In genomic region chr12:76918113-76918512, GRCm38 (mm10) we compare ENCODE assay signal across 22 mouse cellular contexts. TPM values are rescaled to one million over a fixed set of nuclear protein-coding genes. Genes with fewer than 3 reads are reported as not detected.
DNase-seq lines count a peak whose midpoint lies in the region; ATAC-seq and TF ChIP-seq lines count a peak whose summit lies in the region.
"Had no signal": no experiment of that assay in that cellular context is flagged by ENCODE, and none has a peak within 500 bp of the region (broad histone marks: within the 10 kb centered on the region; RNA-seq: fewer than 3 reads in every experiment).

No protein-coding gene starts in this region.

- no peak for TF ChIP-seq POLR2A in heart, adult 2 months (IDR thresholded peaks at IDR 0.05; ENCODE audit: insufficient read depth, low read depth, low read length)

- H3K4me2 ChIP-seq in liver, embryonic 13.5 days, result peak overlapping the region; percentile 48
- no peak overlapping the region for H3K4me2 ChIP-seq in midbrain, postnatal 0 days (ENCODE audit: low read depth, low read length, poor library complexity, severe bottlenecking)
- H3K4me2 ChIP-seq: forebrain, embryonic 12.5 days; heart, embryonic 12.5 days; hindbrain, embryonic 13.5 days; limb, embryonic 15.5 days; midbrain, embryonic 15.5 days had no signal

- peak overlapping the region; percentile 43; the same call in 1 of the 2 replicates for H3K9ac ChIP-seq in liver, embryonic 13.5 days
- no peak overlapping the region for H3K9ac ChIP-seq in heart, adult 2 months (ENCODE audit: low read depth, low read length)
- H3K9ac ChIP-seq in midbrain, postnatal 0 days (replicated peaks; ENCODE audit: low read length, poor library complexity, severe bottlenecking), result no peak overlapping the region
- H3K9ac ChIP-seq: forebrain, embryonic 12.5 days; heart, embryonic 12.5 days; hindbrain, embryonic 13.5 days; limb, embryonic 15.5 days; midbrain, embryonic 15.5 days had no signal

- intact Hi-C loops in heart, adult 2 months (cut with DNase I), result no loop called here

- no peaks in the 10 kb centered on the region for H3K9me3 ChIP-seq in liver, embryonic 13.5 days (replicated peaks)
- no peaks in the 10 kb centered on the region for H3K9me3 ChIP-seq in midbrain, postnatal 0 days (ENCODE audit: low read length)
- H3K9me3 ChIP-seq: forebrain, embryonic 12.5 days; heart, embryonic 12.5 days; hindbrain, embryonic 13.5 days; limb, embryonic 15.5 days; megakaryocyte, embryonic 14.5 days; midbrain, embryonic 15.5 days had no signal

- peak; percentile 69 for ATAC-seq in liver, embryonic 13.5 days (ENCODE audit: low read depth)
- ATAC-seq in midbrain, postnatal 0 days (ENCODE audit: low FRiP score), result no peak
- ATAC-seq: inflammation-experienced regulatory T-cells, adult 6 months; lung, postnatal 0 days; midbrain, embryonic 15.5 days had no signal

- no peak overlapping the region for H3K4me3 ChIP-seq in liver, embryonic 13.5 days (replicated peaks)
- no peak overlapping the region for H3K4me3 ChIP-seq in heart, adult 2 months
- H3K4me3 ChIP-seq in midbrain, postnatal 0 days (ENCODE audit: low read depth, low read length), result no peak overlapping the region
- H3K4me3 ChIP-seq: forebrain, embryonic 12.5 days; heart, embryonic 12.5 days; hindbrain, embryonic 13.5 days; limb, embryonic 15.5 days; megakaryocyte, embryonic 14.5 days; midbrain, embryonic 15.5 days had no signal

- no peaks in the 10 kb centered on the region for H3K27me3 ChIP-seq in liver, embryonic 13.5 days
- H3K27me3 ChIP-seq in heart, adult 2 months (ENCODE audit: control insufficient read depth, insufficient read depth, low read length), result no peaks in the 10 kb centered on the region
- H3K27me3 ChIP-seq in midbrain, postnatal 0 days (ENCODE audit: insufficient read depth, low read length), result no peaks in the 10 kb centered on the region
- H3K27me3 ChIP-seq: CH12.LX; forebrain, embryonic 12.5 days; heart, embryonic 12.5 days; hindbrain, embryonic 13.5 days; limb, embryonic 15.5 days; megakaryocyte, embryonic 14.5 days; midbrain, embryonic 15.5 days had no signal

- H3K4me1 ChIP-seq in liver, embryonic 13.5 days (replicated peaks), result peaks cover 48% of the 10 kb centered on the region
- no peaks in the 10 kb centered on the region for H3K4me1 ChIP-seq in heart, adult 2 months (ENCODE audit: control insufficient read depth, insufficient read depth, low read length)
- no peaks in the 10 kb centered on the region for H3K4me1 ChIP-seq in midbrain, postnatal 0 days (ENCODE audit: insufficient read depth, low read length)
- H3K4me1 ChIP-seq: forebrain, embryonic 12.5 days; heart, embryonic 12.5 days; hindbrain, embryonic 13.5 days; limb, embryonic 15.5 days; midbrain, embryonic 15.5 days had no signal

- peak; percentile 52 for DNase-seq in adrenal gland, adult 2 months
- DNase-seq in adrenal gland, postnatal 4 days (ENCODE audit: low spot score in 2 of 2), result no peak
- peak; percentile 23 for DNase-seq in adrenal gland, postnatal 10 days
- no peak for DNase-seq in liver, embryonic 13.5 days
- no peak for DNase-seq in thymus, postnatal 14 days
- DNase-seq in heart, adult 2 months, result no peak
- no peak for DNase-seq in midbrain, postnatal 0 days (ENCODE audit: low spot score)
- DNase-seq: cerebellum, adult 2 months; heart, postnatal 14 days; kidney, adult 8-10 months; kidney, postnatal 25 days; right cerebral cortex, postnatal 4 days had no signal

- peak overlapping the region; percentile 81 for H3K27ac ChIP-seq in liver, embryonic 13.5 days
- no peak overlapping the region for H3K27ac ChIP-seq in heart, adult 2 months
- no peak overlapping the region for H3K27ac ChIP-seq in midbrain, postnatal 0 days (ENCODE audit: low read depth, low read length)
- H3K27ac ChIP-seq: forebrain, embryonic 12.5 days; hindbrain, embryonic 13.5 days; limb, embryonic 15.5 days; midbrain, embryonic 15.5 days; stomach, postnatal 0 days had no signal

- TF ChIP-seq CTCF in heart, adult 2 months (IDR thresholded peaks at IDR 0.05), result no peak
- no peak for TF ChIP-seq CTCF in midbrain, postnatal 0 days (IDR thresholded peaks at IDR 0.05)

- no peak for TF ChIP-seq EP300 in heart, adult 2 months (IDR thresholded peaks at IDR 0.05; ENCODE audit: insufficient read depth, low read depth, low read length)

- H3K79me2 ChIP-seq in heart, adult 2 months (replicated peaks; ENCODE audit: control insufficient read depth, insufficient read depth, low read length), result no peaks in the 10 kb centered on the region

- peaks cover 76% of the 10 kb centered on the region for H3K36me3 ChIP-seq in liver, embryonic 13.5 days
- no peaks in the 10 kb centered on the region for H3K36me3 ChIP-seq in heart, adult 2 months (ENCODE audit: control insufficient read depth, insufficient read depth, low read length)
- H3K36me3 ChIP-seq in midbrain, postnatal 0 days (ENCODE audit: insufficient read depth, low read length), result peaks cover 16% of the 10 kb centered on the region
- H3K36me3 ChIP-seq: midbrain, embryonic 15.5 days had no signal

- WGBS in liver, embryonic 13.5 days (ENCODE audit: insufficient replicate concordance), result 61% methylated on average over 6 of the region's 6 CpGs
- WGBS in heart, adult 2 months, result 83% methylated on average over 6 of the region's 6 CpGs
- 75% methylated on average over 6 of the region's 6 CpGs for WGBS in midbrain, postnatal 0 days

RNA-seq across cellular contexts. Expression of gene Max, which starts 43.9 kb away (rescaled TPM):
- 10 to 100 TPM; 59.7 to 80.7 TPM for total RNA-seq in adrenal gland, adult 2 months (2021)
- polyA plus RNA-seq in adrenal gland, adult 2 months (2012; rRNA removed), result 14.5 and 21.1 TPM in 2 replicates
- total RNA-seq in adrenal gland, postnatal 4 days (2021), result 10 to 100 TPM; 69.5 to 71.9 TPM
- 10 to 100 TPM; 56.7 to 61.6 TPM for total RNA-seq in adrenal gland, postnatal 10 days (2021)
- polyA plus RNA-seq in liver, embryonic 13.5 days (2015; fragmentation: Nextera tagmentation; extraction: Ambion mirVana), result 9.1 and 10.3 TPM in 2 replicates
- total RNA-seq in heart, adult 2 months (2021), result 10 to 100 TPM; 65.6 to 76.2 TPM
- polyA plus RNA-seq in heart, adult 2 months (2012; rRNA removed), result 27.0 and 38.5 TPM in 2 replicates
- total RNA-seq in midbrain, postnatal 0 days (2014; rRNA removed), result 61.7 and 66.9 TPM in 2 replicates
- 17.3 and 17.4 TPM in 2 replicates for polyA plus RNA-seq in midbrain, postnatal 0 days (2015; fragmentation: Nextera tagmentation; extraction: Ambion mirVana)

Comparison
In these comparisons a context has a peak if more than half of its experiments do, and no peak if none do; other contexts are left out.
1. DNase-seq: peak in adrenal gland, adult 2 months (single experiment) and adrenal gland, postnatal 10 days (single experiment); none in adrenal gland, postnatal 4 days (0 of 2), liver, embryonic 13.5 days (single experiment), thymus, postnatal 14 days (single experiment), heart, adult 2 months (0 of 2) and midbrain, postnatal 0 days (single experiment).